Mouse (Mus musculus): ENCODE measurements around the gene Glis3.

GRCm38 (mm10) chr19:28558661-28559060, 121.2 kb downstream of the Glis3 start:
- TF ChIP-seq CTCF (IDR thresholded peaks at IDR 0.05; ENCODE audit: low read depth, low read length) = no peak
- TF ChIP-seq GATA1 (IDR thresholded peaks at IDR 0.05; ENCODE audit: borderline replicate concordance, low read length) = no peak
